14 mouse cellular contexts compared by ENCODE assay signal in the genomic region with DNA sequence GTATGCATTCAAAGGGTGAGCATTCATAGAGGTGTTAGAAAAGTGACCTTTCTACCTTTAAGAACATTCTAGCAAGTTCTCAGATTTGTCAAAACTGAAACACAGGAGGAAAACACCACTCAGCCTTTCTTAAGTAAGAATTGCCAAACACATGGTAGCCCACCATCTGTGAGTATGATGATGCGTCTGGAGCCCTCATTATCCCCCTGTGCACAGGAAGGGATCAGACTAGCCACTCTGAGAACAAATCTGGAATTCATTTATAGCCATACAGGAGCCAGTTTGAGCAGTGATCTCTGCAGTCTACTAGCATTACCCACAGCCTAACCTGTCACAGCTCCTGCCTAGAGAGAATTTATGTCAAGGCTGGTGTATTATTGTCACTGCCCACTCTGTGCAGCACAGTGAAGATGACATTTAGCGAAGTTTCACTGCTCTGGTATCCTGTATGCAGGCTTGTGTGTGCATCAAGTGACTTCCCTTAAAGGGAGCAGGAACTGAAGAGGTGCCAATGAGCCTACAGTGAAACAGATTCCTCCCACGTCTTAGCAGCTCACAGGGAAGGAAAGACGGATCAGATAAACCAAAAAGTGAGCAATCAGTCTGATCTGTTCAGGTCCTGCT.
A peak's percentile ranks its signal among the peaks of the same experiment; 100 is the strongest.
DNase-seq lines count a peak whose midpoint lies in the region; ATAC-seq lines count a peak whose summit lies in the region.
"Had no signal": no experiment of that assay in that cellular context is flagged by ENCODE, and none has a peak within 500 bp of the region (broad histone marks: within the 10 kb centered on the region; RNA-seq: fewer than 3 reads in every experiment).

No protein-coding gene starts in this region.

- H3K36me3 ChIP-seq in forebrain, embryonic 15.5 days, result no peaks in the 10 kb centered on the region
- no peaks in the 10 kb centered on the region for H3K36me3 ChIP-seq in forebrain, embryonic 12.5 days (replicated peaks)
- H3K36me3 ChIP-seq in limb, embryonic 12.5 days, result no peaks in the 10 kb centered on the region
- H3K36me3 ChIP-seq: heart, embryonic 13.5 days; liver, embryonic 13.5 days had no signal

- H3K4me3 ChIP-seq in forebrain, embryonic 15.5 days, result no peak overlapping the region
- no peak overlapping the region for H3K4me3 ChIP-seq in forebrain, embryonic 12.5 days (replicated peaks)
- no peak overlapping the region for H3K4me3 ChIP-seq in limb, embryonic 12.5 days (replicated peaks)
- H3K4me3 ChIP-seq: heart, embryonic 13.5 days; liver, embryonic 13.5 days had no signal

- H3K9ac ChIP-seq in forebrain, embryonic 15.5 days (replicated peaks), result no peak overlapping the region
- no peak overlapping the region for H3K9ac ChIP-seq in forebrain, embryonic 12.5 days
- no peak overlapping the region for H3K9ac ChIP-seq in limb, embryonic 12.5 days (replicated peaks)
- H3K9ac ChIP-seq: heart, embryonic 13.5 days; liver, embryonic 13.5 days had no signal

- 0 out of 2 replicates have a peak, but pooled peaks have one; percentile 35 for ATAC-seq in forebrain, embryonic 15.5 days (replicated peaks)
- no peak for ATAC-seq in forebrain, embryonic 12.5 days (ENCODE audit: low FRiP score)
- ATAC-seq in limb, embryonic 12.5 days (ENCODE audit: insufficient number of reproducible peaks, insufficient read depth, low FRiP score, low TSS enrichment, low read depth), result peak; percentile 26; the same call in 1 of the 2 replicates
- ATAC-seq: hindbrain, postnatal 0 days had no signal

- no peaks in the 10 kb centered on the region for H3K9me3 ChIP-seq in forebrain, embryonic 15.5 days
- no peaks in the 10 kb centered on the region for H3K9me3 ChIP-seq in forebrain, embryonic 12.5 days
- H3K9me3 ChIP-seq in limb, embryonic 12.5 days, result no peaks in the 10 kb centered on the region
- H3K9me3 ChIP-seq: heart, embryonic 13.5 days; liver, embryonic 13.5 days had no signal

- H3K4me1 ChIP-seq in forebrain, embryonic 15.5 days, result 0 out of 2 replicates have a peak, but pooled peaks cover 4% of the 10 kb centered on the region
- H3K4me1 ChIP-seq in forebrain, embryonic 12.5 days, result no peaks in the 10 kb centered on the region
- 0 out of 2 replicates have a peak, but pooled peaks cover 5% of the 10 kb centered on the region for H3K4me1 ChIP-seq in limb, embryonic 12.5 days (replicated peaks)
- H3K4me1 ChIP-seq: heart, embryonic 13.5 days; liver, embryonic 13.5 days had no signal

- DNase-seq in embryo, embryonic 10.5 days (ENCODE audit: low spot score), result peak; percentile 28
- peak; percentile 37 to 65 for DNase-seq in layer of hippocampus, adult 18-20 months (ENCODE audit: low spot score in 2 of 2)
- no peak for DNase-seq in thymus, postnatal 25 days
- no peak for DNase-seq in heart, adult 18-20 months
- DNase-seq in heart, postnatal 10 days, result no peak
- DNase-seq: kidney, postnatal 14 days; liver, embryonic 13.5 days; thymus, postnatal 14 days had no signal

- H3K27me3 ChIP-seq in forebrain, embryonic 15.5 days, result no peaks in the 10 kb centered on the region
- no peaks in the 10 kb centered on the region for H3K27me3 ChIP-seq in forebrain, embryonic 12.5 days
- no peaks in the 10 kb centered on the region for H3K27me3 ChIP-seq in limb, embryonic 12.5 days
- H3K27me3 ChIP-seq: heart, embryonic 13.5 days; liver, embryonic 13.5 days had no signal

- no peak overlapping the region for H3K4me2 ChIP-seq in forebrain, embryonic 15.5 days (replicated peaks)
- no peak overlapping the region for H3K4me2 ChIP-seq in forebrain, embryonic 12.5 days
- H3K4me2 ChIP-seq in limb, embryonic 12.5 days, result no peak overlapping the region
- H3K4me2 ChIP-seq: heart, embryonic 13.5 days; liver, embryonic 13.5 days had no signal

- H3K27ac ChIP-seq in forebrain, embryonic 15.5 days (replicated peaks), result no peak overlapping the region
- no peak overlapping the region for H3K27ac ChIP-seq in forebrain, embryonic 12.5 days
- no peak overlapping the region for H3K27ac ChIP-seq in limb, embryonic 12.5 days
- H3K27ac ChIP-seq: heart, embryonic 13.5 days; hindbrain, postnatal 0 days; liver, embryonic 13.5 days; macrophage had no signal

- 59% methylated on average over 4 of the region's 4 CpGs for WGBS in forebrain, embryonic 15.5 days
- WGBS in forebrain, embryonic 12.5 days, result 78% methylated on average over 4 of the region's 4 CpGs
- 43% methylated on average over 4 of the region's 4 CpGs for WGBS in limb, embryonic 12.5 days

- intact Hi-C loops in heart, postnatal 10 days (cut with DNase I), result no loop called here

Comparison
In these comparisons a context has a peak if more than half of its experiments do, and no peak if none do; other contexts are left out.
1. DNase-seq: peak in embryo, embryonic 10.5 days (single experiment) and layer of hippocampus, adult 18-20 months (2 of 2); none in thymus, postnatal 25 days (single experiment), heart, adult 18-20 months (0 of 2) and heart, postnatal 10 days (0 of 2).